Mouse (Mus musculus): Measurements from ENCODE around the gene Arhgap28.

The Arhgap28 gene

DNA sequence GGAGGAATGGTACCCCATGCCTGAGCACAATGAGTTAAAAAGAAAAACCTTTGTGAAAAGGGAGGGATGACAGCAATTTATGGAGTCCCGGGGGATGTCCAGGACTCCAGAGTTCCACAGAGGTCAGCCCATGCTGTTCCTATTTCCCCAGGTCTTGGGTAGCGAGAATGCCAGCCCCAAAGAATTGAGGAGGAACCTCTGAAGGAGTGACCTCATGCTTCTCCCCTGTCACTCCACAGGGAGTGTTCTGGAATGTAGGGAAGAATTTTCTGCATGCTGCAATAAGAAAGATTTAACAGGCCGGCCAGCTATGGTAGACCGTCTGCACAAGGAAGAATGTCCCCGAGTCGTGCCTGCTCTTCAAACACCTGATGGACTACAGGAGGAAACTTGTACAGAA lies 72.5 kb downstream of the Arhgap28 start:
- DNase-seq (ENCODE audit: low spot score): no peak

DNA sequence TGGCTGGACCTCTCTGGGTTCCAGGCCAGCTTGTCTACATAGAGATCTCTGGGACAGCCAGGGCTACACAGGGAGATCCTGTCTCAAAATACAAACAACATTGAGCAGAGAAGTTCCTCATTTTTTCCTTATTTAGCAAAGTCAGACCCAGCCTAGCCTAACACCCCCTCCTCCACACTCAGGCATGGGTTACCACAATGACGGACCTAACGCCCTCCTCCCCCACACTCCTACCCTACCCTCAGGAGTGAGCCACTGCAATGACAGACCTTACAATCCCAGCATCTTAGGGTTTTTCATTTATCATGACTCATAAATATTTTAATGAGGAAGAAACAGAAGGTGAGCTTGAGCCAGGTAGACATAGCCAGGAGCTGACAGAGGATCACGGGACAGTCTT lies 73.0 kb downstream of the Arhgap28 start:
- DNase-seq (ENCODE audit: low spot score): no peak

DNA sequence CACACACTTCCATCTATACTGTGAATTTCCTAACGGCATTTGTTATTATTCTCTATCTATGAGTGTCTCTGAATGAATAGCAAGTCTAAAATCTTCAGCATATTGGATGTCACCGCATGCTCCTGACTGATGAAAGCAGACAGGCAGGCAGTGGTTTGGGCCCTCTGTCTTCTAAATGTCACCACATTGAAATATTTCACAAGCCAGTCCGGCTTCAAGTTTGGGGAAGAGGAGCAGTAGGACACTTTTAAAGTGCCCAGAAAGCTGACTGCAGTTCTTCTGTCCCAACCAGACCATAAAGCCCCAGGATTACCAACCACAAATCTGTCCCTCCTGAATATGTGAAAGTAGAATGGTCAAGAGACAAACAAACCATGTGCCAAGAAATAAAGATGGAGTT lies 73.5 kb downstream of the Arhgap28 start:
- DNase-seq (ENCODE audit: low spot score): no peak

DNA sequence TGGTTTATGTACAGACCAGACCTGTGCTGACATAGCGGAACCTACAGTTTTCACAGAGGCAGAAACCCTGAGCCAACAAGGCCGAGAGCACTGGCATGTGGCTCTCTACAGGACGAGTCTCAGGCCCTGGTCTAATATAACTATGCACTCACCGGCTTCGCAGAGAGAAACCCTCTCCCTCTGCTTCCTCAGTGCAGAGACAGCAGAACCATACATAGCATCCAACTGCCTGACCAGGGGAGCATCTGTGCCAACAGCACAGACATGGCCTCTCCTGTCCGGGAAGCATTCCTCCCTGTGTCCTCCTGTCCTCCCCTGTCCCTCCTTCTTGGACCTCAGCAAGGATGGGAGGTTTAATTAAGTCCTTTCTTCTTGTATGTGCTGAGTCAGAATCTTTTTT lies 75.6 kb downstream of the Arhgap28 start:
- no peak for DNase-seq (ENCODE audit: low spot score)

DNA sequence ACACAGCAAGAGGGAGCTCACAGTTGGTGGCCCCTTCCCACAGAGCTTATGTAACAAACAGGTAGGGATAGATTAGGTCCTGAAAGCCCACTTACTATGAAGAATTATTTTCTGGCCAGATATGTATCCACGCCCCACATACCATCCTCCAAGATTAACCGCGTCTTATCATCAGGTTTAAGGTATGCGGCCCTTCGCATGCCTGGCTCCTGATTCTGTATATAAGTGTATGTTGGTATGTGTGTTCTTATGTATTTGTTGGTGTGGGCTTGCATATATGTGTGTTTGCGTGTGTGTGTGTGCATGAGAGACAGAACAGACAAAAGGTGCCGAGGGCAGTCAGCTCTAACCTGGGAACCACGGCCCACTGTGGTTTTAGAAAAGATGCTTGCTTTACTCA lies 76.1 kb downstream of the Arhgap28 start:
- DNase-seq (ENCODE audit: low spot score): no peak

DNA sequence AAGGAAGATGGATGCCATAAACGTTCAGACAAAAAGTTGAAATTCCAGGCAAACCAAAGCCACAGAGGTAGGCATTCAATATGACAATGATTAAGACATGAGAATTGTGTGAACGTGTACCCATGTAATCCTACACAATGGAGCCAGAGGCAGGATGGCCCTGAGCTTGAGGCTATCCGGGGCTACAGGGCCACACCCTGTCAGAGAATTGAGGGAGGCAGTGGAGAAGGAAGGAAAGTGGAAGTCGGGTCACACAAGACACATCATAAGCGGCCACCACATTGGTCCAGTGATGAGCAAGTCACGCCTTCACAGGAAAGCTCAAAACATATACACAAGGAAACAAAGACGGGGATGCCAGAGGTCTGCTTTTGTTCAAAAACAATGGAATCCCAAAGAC lies 84.0 kb downstream of the Arhgap28 start:
- DNase-seq (ENCODE audit: low spot score): no peak

DNA sequence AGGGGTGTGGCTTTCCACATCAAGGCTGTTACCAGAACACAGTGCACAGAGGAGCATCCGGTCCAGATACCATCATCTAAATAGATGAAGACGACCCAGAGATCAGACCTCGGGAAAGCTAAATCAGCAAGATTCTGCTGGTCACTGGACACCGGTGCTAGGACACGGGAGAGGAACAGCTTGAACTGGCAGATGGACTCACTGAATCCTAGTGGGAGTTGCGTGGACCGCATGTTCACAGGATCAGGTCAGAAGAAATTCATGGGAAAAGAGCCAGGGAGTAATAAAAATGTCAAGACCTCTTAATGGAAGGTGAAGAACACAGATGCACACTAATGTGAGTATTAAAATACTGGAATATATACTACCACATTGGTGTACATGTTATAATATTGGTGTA lies 85.7 kb downstream of the Arhgap28 start:
- DNase-seq (ENCODE audit: low spot score): no peak

DNA sequence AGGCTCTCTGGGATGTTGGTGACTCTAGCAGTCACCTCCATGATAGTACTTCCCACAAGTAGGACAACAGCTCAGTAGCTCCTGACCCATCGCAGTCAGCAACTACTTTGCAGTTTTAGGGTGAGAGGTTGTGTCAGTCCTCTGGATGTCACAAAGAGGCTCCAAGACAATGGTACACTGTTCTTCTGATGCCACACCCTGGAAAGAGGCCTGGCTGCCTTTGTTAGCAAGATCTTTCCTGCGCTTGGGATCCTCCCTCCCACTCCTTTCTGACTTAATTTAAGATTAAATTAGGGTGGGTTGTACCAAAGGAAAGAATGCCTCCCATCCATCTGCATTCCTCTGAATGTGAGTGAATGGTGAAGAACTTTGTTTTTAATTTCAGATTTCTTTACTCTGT lies 87.0 kb downstream of the Arhgap28 start:
- no peak for DNase-seq (ENCODE audit: low spot score)

DNA sequence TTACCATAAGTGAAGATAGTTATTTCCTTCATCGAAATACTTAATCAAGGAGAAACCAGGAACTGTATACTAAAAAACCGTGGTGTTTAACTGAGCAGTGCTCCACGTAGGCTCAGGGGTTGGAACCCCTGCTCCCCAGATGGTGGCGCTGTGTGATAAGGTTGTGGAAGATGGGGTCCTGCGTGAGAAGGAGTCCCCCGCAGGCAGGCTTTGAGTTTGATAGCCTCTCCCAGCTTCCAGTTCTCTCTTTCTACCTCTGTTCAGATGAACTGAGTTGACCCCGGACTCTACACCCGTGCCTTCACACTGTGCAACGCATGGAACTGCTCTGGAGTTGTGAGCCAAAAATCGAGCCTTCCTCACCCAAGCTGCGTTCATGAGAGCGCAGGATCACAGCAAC lies 91.3 kb downstream of the Arhgap28 start:
- DNase-seq (ENCODE audit: low spot score): no peak

DNA sequence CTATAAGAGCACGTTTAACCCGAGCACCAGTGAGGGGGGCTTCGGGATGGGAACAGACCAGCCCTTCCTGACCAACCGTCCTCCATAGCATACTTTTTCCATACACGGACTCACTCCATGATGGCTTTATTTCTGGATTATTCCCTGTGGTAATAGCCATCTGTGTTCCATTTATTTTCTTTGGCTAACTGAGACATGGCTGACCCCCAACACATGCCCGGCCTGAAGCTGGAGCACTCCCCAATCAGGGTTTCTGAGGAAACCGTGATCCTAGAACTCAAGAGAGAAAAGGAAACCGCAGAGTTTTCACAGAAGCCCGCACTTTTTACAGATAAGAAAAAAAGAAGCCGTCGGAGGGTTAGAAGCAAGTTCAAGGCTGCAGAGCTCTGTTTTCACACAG lies 91.9 kb downstream of the Arhgap28 start:
- DNase-seq (ENCODE audit: low spot score): no peak

DNA sequence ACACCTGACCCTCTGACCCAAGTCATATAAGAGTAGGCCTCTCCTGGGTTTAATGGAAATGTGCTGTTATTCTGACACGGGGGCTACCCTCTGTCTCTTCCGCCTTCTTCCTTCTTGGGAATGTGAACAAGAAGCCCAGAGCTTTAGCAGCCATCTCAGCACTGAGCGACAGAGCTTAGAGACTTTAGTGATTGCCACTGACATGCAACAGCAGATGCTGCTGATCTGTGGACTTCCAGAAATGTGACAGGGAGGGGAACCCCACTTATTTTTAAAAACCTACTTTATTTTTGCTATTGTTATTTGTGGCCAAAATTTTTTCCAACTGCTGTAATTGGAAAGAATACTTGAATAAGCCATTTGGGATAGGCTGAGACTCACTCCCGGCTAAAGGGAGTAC lies 95.4 kb downstream of the Arhgap28 start:
- no peak for DNase-seq (ENCODE audit: low spot score)

DNA sequence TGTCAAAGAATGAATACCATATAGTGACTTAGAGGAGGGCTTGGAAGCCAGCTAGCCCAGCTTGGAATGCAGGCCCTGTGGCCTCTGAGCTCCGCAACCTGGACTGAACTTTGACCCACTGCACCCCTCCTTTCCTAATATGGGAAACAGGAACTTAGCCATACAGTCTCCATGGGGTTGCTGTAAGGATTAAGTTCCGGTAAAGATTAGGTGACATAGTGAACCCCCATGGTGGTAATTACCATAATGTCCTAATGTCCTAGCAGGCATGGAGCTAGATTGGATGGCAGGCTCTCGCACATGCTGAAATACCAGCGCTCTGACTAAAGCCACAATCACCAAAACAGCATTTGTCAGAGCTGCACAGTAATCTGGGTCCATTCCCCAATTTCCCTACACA lies 95.8 kb downstream of the Arhgap28 start:
- no peak for DNase-seq (ENCODE audit: low spot score)

DNA sequence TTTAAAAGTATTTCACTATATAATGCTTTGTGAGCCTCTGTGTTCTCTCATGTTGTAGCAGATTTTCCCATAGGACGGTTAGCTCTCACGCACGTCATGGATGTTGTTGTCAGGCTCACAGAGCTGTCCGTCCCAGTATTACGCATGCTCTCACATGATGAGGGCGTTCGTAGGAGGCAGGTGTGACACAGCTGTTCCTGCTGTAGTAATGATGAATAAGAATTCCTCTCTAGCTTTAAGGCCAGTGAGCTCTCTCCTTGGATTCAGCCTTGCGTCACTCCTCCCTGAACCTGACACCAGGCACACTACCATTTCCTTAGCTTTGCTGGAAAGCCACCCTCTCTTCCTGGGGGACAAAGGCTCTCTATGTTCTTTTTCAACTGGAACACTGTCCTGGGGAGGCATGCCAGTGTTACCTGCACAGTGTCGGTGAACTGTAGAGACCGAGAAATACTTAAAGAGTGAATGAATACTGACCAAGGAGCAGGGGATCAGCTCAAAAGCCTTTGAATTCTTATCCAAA lies 96.3 kb downstream of the Arhgap28 start:
- no peak for DNase-seq (ENCODE audit: low spot score)

DNA sequence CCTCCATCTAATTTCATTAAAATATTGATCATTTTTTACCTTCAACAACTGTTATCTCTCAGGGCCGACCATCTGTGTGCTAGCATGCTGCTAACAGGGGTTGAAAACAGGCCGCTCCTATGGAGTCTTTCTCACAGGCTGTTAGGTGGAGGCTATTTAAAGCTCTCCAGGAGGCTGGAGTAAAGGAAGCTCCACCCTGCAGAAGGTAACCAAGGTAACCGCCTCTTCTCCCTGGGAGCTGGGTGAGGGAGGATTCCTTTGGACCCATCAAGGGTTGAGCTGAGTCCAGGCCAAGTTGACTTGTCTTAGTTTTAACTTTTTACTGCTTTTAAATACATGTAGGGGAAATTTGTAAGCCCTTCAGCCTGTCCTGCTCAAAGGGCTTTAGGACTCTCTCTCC lies 97.7 kb downstream of the Arhgap28 start:
- no peak for DNase-seq (ENCODE audit: low spot score)

DNA sequence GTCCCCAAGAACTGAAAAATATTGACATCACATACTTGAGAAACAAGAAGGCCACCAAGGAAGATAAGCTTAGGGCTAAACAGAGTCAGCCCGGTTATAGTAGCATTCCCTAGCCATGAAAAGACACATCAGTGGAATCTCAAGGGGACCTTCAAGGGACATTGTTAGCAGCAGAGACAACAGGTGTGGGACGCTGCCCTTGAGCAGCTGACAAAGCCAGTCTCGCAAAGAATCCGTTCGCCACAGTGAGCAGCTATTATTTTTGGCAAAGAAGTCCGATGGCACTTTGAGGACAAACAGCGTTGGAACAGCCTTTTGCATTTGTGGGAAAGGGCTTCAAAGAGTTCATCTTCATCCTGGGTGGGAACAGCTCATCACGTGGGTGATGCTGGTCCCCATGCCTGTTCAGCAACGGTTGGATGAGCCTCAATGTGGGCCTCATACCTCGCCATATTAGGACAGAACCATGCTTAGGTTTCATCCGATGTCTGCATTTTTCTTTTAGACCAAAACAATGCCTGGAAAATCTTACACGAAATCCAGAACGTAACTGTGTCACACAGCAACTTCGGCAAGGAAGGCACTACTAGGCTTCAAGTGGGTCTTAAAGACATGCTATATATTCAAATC lies 99.5 kb downstream of the Arhgap28 start:
- DNase-seq (ENCODE audit: low spot score): no peak

DNA sequence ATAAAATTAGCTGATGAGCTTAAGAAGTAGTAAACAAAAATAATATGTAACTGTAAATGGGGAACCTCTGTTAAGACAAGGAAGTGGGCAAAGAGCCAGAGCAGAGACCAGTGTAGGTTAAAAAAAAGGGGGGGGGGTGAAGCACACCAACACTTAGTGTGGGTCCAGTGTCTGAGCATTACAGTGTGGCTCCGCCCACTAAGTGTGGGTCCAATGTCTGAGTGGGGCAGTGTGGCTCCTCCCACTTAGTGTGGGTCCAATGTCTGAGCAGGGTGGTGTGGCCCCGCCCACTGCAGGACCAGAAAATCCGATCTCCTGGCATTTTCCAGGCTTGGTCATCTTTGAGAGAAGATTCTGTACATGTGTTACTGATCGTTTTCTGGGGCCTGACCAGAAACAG lies 101.1 kb downstream of the Arhgap28 start:
- no peak for DNase-seq (ENCODE audit: low spot score)

DNA sequence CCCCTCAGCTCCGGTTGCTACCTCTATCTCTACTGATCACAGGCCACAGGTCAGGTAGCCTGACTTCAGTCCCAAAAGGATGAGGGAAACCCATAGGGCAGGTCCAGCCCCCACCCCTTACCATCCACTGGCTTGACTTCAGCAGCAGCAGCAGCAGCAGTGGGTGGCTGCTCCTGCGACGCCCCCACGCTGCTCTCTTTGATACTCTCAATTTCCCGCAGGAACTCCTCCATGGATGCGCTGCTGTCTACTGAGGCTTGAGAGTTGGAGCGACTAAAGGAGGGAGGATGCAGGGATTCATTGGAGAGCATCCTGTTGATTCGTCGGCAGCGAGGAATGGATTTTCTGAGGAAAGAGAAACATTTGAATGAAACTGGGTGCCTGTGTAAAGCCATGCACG lies 102.8 kb downstream of the Arhgap28 start:
- no peak for DNase-seq (ENCODE audit: low spot score)

DNA sequence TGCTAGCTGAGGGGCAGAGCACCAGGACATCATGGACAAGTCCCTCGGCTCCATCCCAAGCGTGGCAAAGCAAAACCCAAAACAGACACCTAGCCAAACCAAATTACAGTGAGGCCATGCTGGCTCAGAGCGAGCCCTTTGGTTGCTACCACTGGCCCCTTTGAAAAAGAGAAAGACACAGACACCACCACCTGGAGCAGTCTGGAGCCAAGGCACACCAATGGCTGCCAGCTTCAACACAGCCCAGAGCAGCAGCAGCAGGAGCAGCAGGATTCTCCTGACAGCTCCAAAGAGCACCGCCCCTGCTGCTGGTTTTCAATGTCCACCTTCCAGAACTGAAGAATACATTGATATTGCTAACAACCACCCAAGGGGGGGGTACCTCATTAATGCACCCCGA lies 104.5 kb downstream of the Arhgap28 start:
- no peak for DNase-seq (ENCODE audit: low spot score)

DNA sequence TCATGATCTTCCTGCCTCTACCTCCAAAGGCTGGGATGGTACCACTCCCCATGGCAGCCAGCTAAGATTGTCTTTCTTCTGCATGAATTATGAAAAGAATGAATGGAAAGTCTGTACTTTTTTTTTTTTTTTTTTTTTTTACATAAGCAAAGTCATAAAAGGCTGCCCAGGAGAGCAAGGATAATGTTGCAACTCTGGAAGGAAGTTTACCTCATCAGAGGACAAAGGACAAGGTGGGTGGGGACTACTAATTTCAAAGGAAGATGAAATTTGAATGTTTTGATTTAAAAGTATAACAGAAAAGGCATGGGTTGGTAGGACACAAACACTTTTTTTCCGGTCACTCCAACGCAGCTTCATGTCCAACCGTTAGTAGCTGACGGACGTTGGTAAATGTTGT lies 107.5 kb downstream of the Arhgap28 start:
- DNase-seq (ENCODE audit: low spot score): no peak

DNA sequence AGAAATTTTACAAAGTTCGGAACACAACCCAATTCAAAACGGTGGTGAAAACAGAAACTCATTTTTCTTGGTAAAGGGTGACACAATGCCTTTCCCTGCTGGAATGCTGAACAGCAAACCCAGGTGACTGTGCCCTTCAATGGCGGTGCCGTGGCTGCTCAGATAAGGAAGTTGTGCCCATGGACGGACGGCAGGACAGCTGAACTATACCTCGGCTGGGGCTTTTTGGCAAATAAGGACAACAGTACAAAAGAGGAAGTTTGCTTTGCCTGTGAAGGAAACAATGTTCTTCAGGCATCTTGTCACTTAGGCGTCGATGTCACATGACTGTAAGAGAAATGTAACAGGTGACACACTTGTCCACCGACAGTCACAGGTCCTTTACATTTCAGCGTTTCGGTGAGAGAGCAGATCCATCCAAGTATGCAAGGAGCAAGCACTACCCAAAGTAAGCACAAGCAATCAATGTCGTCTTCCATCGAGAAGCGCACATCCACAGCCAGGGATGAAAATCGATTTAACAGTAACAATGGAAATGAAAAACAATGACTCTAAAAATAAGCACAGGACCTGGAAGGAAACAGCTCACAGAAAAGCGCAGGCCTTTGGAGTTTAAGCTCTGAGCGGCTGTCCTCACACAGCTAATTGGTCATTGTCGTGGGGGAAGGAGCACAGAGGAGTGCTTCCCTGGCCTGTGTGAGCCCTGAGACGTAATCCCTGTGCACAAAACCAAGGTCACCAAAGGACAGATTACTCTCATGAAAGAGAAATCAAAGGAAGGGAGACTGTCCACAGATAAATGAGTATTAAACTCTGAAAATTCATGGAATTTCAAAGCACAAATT lies 114.2 kb downstream of the Arhgap28 start:
- no peak for DNase-seq (ENCODE audit: low spot score)

DNA sequence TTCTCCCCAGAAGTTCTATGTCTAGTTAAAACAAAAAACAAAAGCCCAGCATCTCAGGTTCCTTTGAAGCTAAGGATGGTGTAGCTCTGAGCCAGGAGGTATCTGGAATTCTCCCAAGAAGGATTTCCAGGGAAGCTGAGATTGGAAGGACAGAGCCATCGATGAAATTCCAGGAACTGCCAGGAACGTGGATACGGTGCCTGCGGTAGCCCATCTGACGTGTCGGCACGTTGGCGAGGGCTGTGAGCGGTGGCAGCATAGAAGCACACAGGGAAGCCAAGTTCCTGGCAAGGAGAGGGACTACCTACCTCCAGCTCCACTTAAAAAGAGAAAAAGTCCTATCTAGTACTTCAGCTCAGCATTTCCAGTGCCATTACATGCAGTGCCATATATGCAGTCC lies 115.8 kb downstream of the Arhgap28 start:
- DNase-seq (ENCODE audit: low spot score): no peak

DNA sequence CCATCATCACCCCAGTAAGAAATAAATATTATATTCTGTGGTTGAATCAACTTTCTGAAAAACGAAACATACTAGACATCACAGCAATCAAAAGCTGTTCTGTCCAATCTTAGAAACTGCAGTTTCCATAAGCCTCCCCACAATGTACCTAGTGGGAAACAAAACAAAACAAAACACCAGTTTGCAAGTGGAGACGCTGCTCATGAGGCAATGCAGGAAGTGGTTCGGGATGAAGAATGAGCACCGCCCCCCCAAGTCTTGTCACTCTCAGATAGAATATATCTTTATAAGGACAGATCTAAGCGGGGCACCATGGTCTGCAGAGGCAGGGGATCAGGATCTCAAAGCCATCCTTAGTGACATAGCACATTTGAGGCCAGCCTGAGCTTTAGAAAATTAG lies 117.6 kb downstream of the Arhgap28 start:
- DNase-seq (ENCODE audit: low spot score): no peak

DNA sequence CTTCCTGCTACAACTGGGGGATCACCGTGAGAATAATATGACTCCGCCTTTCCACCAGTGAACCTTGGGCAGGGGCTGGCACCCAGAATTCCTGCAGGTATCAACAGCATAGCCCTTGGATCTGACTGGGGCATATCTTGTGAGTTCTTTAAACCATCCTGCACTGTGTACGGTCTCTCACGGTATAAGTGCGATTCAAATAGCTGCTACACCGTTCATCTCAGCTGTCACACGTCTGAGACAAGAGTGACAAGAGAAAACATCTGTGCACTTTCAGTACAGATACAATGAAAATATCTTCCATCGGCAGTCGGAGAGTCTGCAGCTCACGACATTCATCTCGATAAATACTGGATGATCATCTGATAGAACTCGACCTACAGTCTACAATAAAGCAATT lies 126.3 kb downstream of the Arhgap28 start:
- no peak for DNase-seq (ENCODE audit: low spot score)
